Mouse (Mus musculus) intestine, embryonic 14.5 days (tissue): ENCODE results near the gene Rnd3. TPM values are rescaled to one million over a fixed set of nuclear protein-coding genes. Genes with fewer than 3 reads are reported as not detected.

ENCODE experiments used
- ATAC-seq: fragments of 200-750 bp; cut with Nextera tagmentation; replicated peaks from 2 replicates; pipeline ENCODE4 v1.8.0; 2017; ENCODE audit warnings: low read depth, moderate number of reproducible peaks, moderate TSS enrichment, moderate library complexity; ENCODE audit not compliant: low FRiP score, low TSS enrichment
- DNase-seq: peaks from one replicate; pipeline ENCODE4 v3.0.0-alpha.2; 2018; ENCODE audit warnings: low spot score
- H3K27ac ChIP-seq: fragments of 300-500 bp; sonication (generic); 2 replicates; pipeline ENCODE4 v1.5.1; 2014; ENCODE audit warnings: low read depth, mild to moderate bottlenecking, control low read depth
- H3K27me3 ChIP-seq: fragments of 300-500 bp; sonication (generic); replicated peaks from 2 replicates; pipeline ENCODE4 v1.6.1; 2014; ENCODE audit warnings: low read length, control low read depth; ENCODE audit not compliant: control insufficient read depth, insufficient read depth
- H3K36me3 ChIP-seq: fragments of 300-500 bp; sonication (generic); 2 replicates; pipeline ENCODE4 v1.6.1; 2014; ENCODE audit warnings: low read length, control low read depth; ENCODE audit not compliant: control insufficient read depth, insufficient read depth
- H3K4me1 ChIP-seq: fragments of 300-500 bp; sonication (generic); replicated peaks from 2 replicates; pipeline ENCODE4 v1.6.1; 2014; ENCODE audit warnings: low read length, control low read depth, mixed read lengths; ENCODE audit not compliant: control insufficient read depth, insufficient read depth
- H3K4me2 ChIP-seq: fragments of 300-500 bp; sonication (generic); 2 replicates; pipeline ENCODE4 v1.6.1; 2014; ENCODE audit warnings: low read length
- H3K4me3 ChIP-seq: fragments of 300-500 bp; sonication (generic); 2 replicates; pipeline ENCODE4 v1.5.1; 2014; ENCODE audit warnings: low read depth, low read length, control low read depth, mixed read lengths
- H3K9ac ChIP-seq: fragments of 300-500 bp; sonication (generic); 2 replicates; pipeline ENCODE4 v1.6.1; 2014; ENCODE audit warnings: mild to moderate bottlenecking, low read length
- H3K9me3 ChIP-seq: fragments of 300-500 bp; sonication (generic); 2 replicates; pipeline ENCODE4 v1.6.1; 2016; ENCODE audit warnings: low read length, control low read depth; ENCODE audit not compliant: control insufficient read depth
- WGBS: fragments of 180-500 bp; shearing (Covaris S2); extraction: QIAGEN DNeasy Blood & Tissue Kit; methylation state at CpG from one replicate; pipeline ENCODE4 v1.1.7; 2014; 5-methylcytosine and 5-hydroxymethylcytosine counted together
- polyA plus RNA-seq: library from polyadenylated mRNA; unstranded; fragments of >200 nt; fragmentation: Nextera tagmentation; extraction: Ambion mirVana; gene quantifications from 2 replicates; pipeline ENCODE4 v1.2.1, GENCODE M21; 2014

Gene Rnd3
- polyA plus RNA-seq, 1 experiment from 2014 or later: 85.0 TPM

- no peak overlapping the region for H3K27ac ChIP-seq
- H3K27me3 ChIP-seq: no peaks in the 10 kb centered on the region
- no peak overlapping the region for H3K9ac ChIP-seq
- no peak for ATAC-seq
- no peaks in the 10 kb centered on the region for H3K36me3 ChIP-seq
- no peaks in the 10 kb centered on the region for H3K4me1 ChIP-seq
- no peak overlapping the region for H3K4me2 ChIP-seq
- 85% methylated on average over 13 of the region's 13 CpGs for WGBS
- H3K9me3 ChIP-seq: no peaks in the 10 kb centered on the region
- no peak for DNase-seq
- H3K4me3 ChIP-seq: no peak overlapping the region
Measured at GRCm38 (mm10) chr2:51082714-51083351, 66.1 kb downstream of the Rnd3 start.
